Mouse (Mus musculus) C2C12 (cell line): Measurements from ENCODE around the gene Nfe2l3.

Source experiments
- CEBPB ChIP-seq: IDR thresholded peaks from one replicate; pipeline ENCODE4 v1.6.1; 2011; ENCODE audit warnings: low read depth, mild to moderate bottlenecking, control low read depth, moderate library complexity
- CTCF ChIP-seq: IDR thresholded peaks from one replicate; pipeline ENCODE4 v1.5.1; 2011; ENCODE audit not compliant: control insufficient read depth, insufficient read depth, insufficient read length
- FOSL1 ChIP-seq: IDR thresholded peaks from one replicate; pipeline ENCODE4 v1.8.0; 2011; ENCODE audit warnings: mild to moderate bottlenecking, low read length; ENCODE audit not compliant: poor library complexity, insufficient read depth, severe bottlenecking
- MAX ChIP-seq: IDR thresholded peaks from one replicate; pipeline ENCODE4 v1.6.1; 2011; ENCODE audit warnings: mild to moderate bottlenecking, control low read depth
- USF1 ChIP-seq: IDR thresholded peaks from one replicate; pipeline ENCODE4 v1.6.1; 2011; ENCODE audit warnings: low read depth, mild to moderate bottlenecking, control low read depth, moderate library complexity

DNA sequence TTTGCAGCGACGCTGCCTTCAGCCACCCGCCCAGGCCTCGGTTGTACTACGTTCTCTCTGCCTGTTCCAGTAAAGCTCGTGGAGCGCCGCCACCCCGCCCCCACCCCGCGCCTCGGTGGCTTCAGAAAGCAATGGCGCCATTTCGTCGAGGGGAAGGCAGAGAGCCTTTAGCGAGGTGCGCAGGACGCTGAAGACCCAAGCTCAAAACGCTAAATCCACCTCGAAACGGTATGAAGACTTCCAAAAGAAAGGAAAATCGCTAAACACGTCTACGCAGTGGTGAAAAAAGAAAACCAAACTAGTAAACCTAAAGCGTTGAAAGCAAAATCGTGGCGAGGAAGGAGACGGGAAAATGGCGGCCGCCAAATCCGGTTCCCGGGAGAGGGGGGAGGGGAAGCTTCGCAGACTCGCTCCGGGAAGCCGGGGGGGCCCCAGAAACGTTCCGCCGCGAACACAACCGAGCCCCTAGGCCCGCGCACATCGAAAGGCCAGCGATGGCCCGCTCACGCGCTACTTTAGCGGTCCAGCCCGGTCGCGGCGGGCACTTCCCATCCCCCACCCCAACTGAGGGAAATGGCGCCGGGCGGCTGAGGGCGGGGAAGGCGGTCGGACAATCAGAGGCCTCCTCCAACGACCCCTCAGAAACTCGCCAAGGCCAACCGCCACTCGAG lies 36.6 kb downstream of the Nfe2l3 start:
- TF ChIP-seq CTCF (no peak), USF1 (no peak), MAX (no peak), CEBPB (no peak), FOSL1 (no peak)
